Mouse (Mus musculus) liver, postnatal 0 days (tissue): ENCODE results near the gene Armc3.

ENCODE experiments used
- CTCF ChIP-seq: sonication (generic); IDR thresholded peaks from 2 replicates; pipeline ENCODE4 v1.5.1; 2016; ENCODE audit warnings: antibody characterized with exemption, low read depth
- EP300 ChIP-seq: IDR thresholded peaks from 2 replicates; pipeline ENCODE4 v1.6.1; 2016; ENCODE audit warnings: antibody characterized with exemption, low read depth, mild to moderate bottlenecking

GRCm38 (mm10) chr2:19270709-19271120 is 71.6 kb downstream of the Armc3 start:
- TF ChIP-seq CTCF (no peak), EP300 (no peak)
